Mouse (Mus musculus): ENCODE measurements around the gene Crispld2. TPM values are rescaled to one million over a fixed set of nuclear protein-coding genes. Genes with fewer than 3 reads are reported as not detected.

Gene Crispld2
- 4.1 and 8.9 TPM in 2 replicates for polyA plus RNA-seq (2012; rRNA removed)

GRCm38 (mm10) chr8:119992249-119992648, at the start of gene Crispld2:
Crispld2 (plus strand) TSS chr8:119992438.
- 1% methylated on average over 25 of the region's 25 CpGs for WGBS

GRCm38 (mm10) chr8:119943616-119944015, 48.6 kb upstream of the Crispld2 start:
- no peak for TF ChIP-seq CTCF (IDR thresholded peaks at IDR 0.05; ENCODE audit: extremely low read depth, insufficient read depth, insufficient read length, insufficient replicate concordance)
- no peak for TF ChIP-seq POLR2A (IDR thresholded peaks at IDR 0.05; ENCODE audit: low read depth, low read length)
- no peak for DNase-seq (ENCODE audit: low read depth in 1 of 2, low spot score in 2 of 2)
- H3K36me3 ChIP-seq (ENCODE audit: control insufficient read depth, insufficient read depth, low read length): peaks cover 26% of the 10 kb centered on the region

More at GRCm38 (mm10) chr8:119992249-119992648, at the start of gene Crispld2:
- Histone ChIP-seq H3K27ac (ENCODE audit: insufficient read depth, low read length) (no peak within 1 kb of the TSS), H3K36me3 (ENCODE audit: control insufficient read depth, insufficient read depth, low read length) (no peaks in the 10 kb centered on the region), H3K4me3 (ENCODE audit: extremely low read depth, insufficient read depth, insufficient read length) (no peak within 1 kb of the TSS), H3K4me1 (ENCODE audit: control insufficient read depth, insufficient read depth, insufficient read length) (no peaks in the 10 kb centered on the region), H3K27me3 (ENCODE audit: control insufficient read depth, insufficient read depth, low read length) (peaks cover 2% of the 10 kb centered on the region)
- no peak for TF ChIP-seq POLR2A (IDR thresholded peaks at IDR 0.05; ENCODE audit: low read depth, low read length)
- TF ChIP-seq CTCF (IDR thresholded peaks at IDR 0.05; ENCODE audit: extremely low read depth, insufficient read depth, insufficient read length, insufficient replicate concordance): no peak
- DNase-seq (ENCODE audit: low read depth in 1 of 2, low spot score in 2 of 2): peak in 1 of 2 experiments; percentile 26

GRCm38 (mm10) chr8:119944096-119944811, 48.0 kb upstream of the Crispld2 start:
- TF ChIP-seq CTCF (IDR thresholded peaks at IDR 0.05; ENCODE audit: extremely low read depth, insufficient read depth, insufficient read length, insufficient replicate concordance): peak; percentile 79; the same call in 1 of the 2 replicates
- no peak for TF ChIP-seq POLR2A (IDR thresholded peaks at IDR 0.05; ENCODE audit: low read depth, low read length)
- Histone ChIP-seq H3K4me3 (ENCODE audit: extremely low read depth, insufficient read depth, insufficient read length) (no peak overlapping the region), H3K27ac (ENCODE audit: insufficient read depth, low read length) (no peak overlapping the region), H3K36me3 (ENCODE audit: control insufficient read depth, insufficient read depth, low read length) (peaks cover 31% of the 10 kb centered on the region), H3K4me1 (ENCODE audit: control insufficient read depth, insufficient read depth, insufficient read length) (no peaks in the 10 kb centered on the region; the same call in none of the 2 replicates), H3K27me3 (ENCODE audit: control insufficient read depth, insufficient read depth, low read length) (no peaks in the 10 kb centered on the region)
- peak in 1 of 2 experiments; percentile 52 for DNase-seq (ENCODE audit: low read depth in 1 of 2, low spot score in 2 of 2)
- 74% methylated on average over 9 of the region's 9 CpGs for WGBS

More at GRCm38 (mm10) chr8:119943616-119944015, 48.6 kb upstream of the Crispld2 start:
- Histone ChIP-seq H3K27me3 (ENCODE audit: control insufficient read depth, insufficient read depth, low read length) (no peaks in the 10 kb centered on the region), H3K27ac (ENCODE audit: insufficient read depth, low read length) (no peak overlapping the region), H3K4me1 (ENCODE audit: control insufficient read depth, insufficient read depth, insufficient read length) (no peaks in the 10 kb centered on the region; the same call in none of the 2 replicates), H3K4me3 (ENCODE audit: extremely low read depth, insufficient read depth, insufficient read length) (no peak overlapping the region)
- WGBS: 96% methylated on average over 10 of the region's 10 CpGs

- H3K4me1 ChIP-seq (ENCODE audit: control insufficient read depth, insufficient read depth, insufficient read length): no peaks in the 10 kb centered on the region; the same call in none of the 2 replicates
- peaks cover 39% of the 10 kb centered on the region for H3K36me3 ChIP-seq (ENCODE audit: control insufficient read depth, insufficient read depth, low read length)
- WGBS: 84% methylated on average over 8 of the region's 8 CpGs
- no peak for TF ChIP-seq CTCF (IDR thresholded peaks at IDR 0.05; ENCODE audit: extremely low read depth, insufficient read depth, insufficient read length, insufficient replicate concordance)
- TF ChIP-seq POLR2A (IDR thresholded peaks at IDR 0.05; ENCODE audit: low read depth, low read length): no peak
- no peak overlapping the region for H3K27ac ChIP-seq (ENCODE audit: insufficient read depth, low read length)
- H3K27me3 ChIP-seq (ENCODE audit: control insufficient read depth, insufficient read depth, low read length): no peaks in the 10 kb centered on the region
- H3K4me3 ChIP-seq (ENCODE audit: extremely low read depth, insufficient read depth, insufficient read length): no peak overlapping the region
- DNase-seq (ENCODE audit: low read depth in 1 of 2, low spot score in 2 of 2): peak in 1 of 2 experiments; percentile 27
Observed at GRCm38 (mm10) chr8:119946326-119946865, 45.8 kb upstream of the Crispld2 start.

GRCm38 (mm10) chr8:119947653-119948052, 44.6 kb upstream of the Crispld2 start:
- 84% methylated on average over 19 of the region's 19 CpGs for WGBS
- TF ChIP-seq CTCF (IDR thresholded peaks at IDR 0.05; ENCODE audit: extremely low read depth, insufficient read depth, insufficient read length, insufficient replicate concordance): no peak
- no peak for TF ChIP-seq POLR2A (IDR thresholded peaks at IDR 0.05; ENCODE audit: low read depth, low read length)
- peaks cover 42% of the 10 kb centered on the region for H3K36me3 ChIP-seq (ENCODE audit: control insufficient read depth, insufficient read depth, low read length)

GRCm38 (mm10) chr8:119948340-119948739, 43.9 kb upstream of the Crispld2 start:
- H3K4me3 ChIP-seq (ENCODE audit: extremely low read depth, insufficient read depth, insufficient read length): no peak overlapping the region
- no peaks in the 10 kb centered on the region for H3K27me3 ChIP-seq (ENCODE audit: control insufficient read depth, insufficient read depth, low read length)
- 89% methylated on average over 15 of the region's 15 CpGs for WGBS
- TF ChIP-seq CTCF (IDR thresholded peaks at IDR 0.05; ENCODE audit: extremely low read depth, insufficient read depth, insufficient read length, insufficient replicate concordance) (no peak), POLR2A (IDR thresholded peaks at IDR 0.05; ENCODE audit: low read depth, low read length) (no peak)
- peaks cover 44% of the 10 kb centered on the region for H3K36me3 ChIP-seq (ENCODE audit: control insufficient read depth, insufficient read depth, low read length)
- no peak for DNase-seq (ENCODE audit: low read depth in 1 of 2, low spot score in 2 of 2)
- no peak overlapping the region for H3K27ac ChIP-seq (ENCODE audit: insufficient read depth, low read length)
- no peaks in the 10 kb centered on the region; the same call in none of the 2 replicates for H3K4me1 ChIP-seq (ENCODE audit: control insufficient read depth, insufficient read depth, insufficient read length)

More at GRCm38 (mm10) chr8:119947653-119948052, 44.6 kb upstream of the Crispld2 start:
- DNase-seq (ENCODE audit: low read depth in 1 of 2, low spot score in 2 of 2): no peak
- Histone ChIP-seq H3K4me3 (ENCODE audit: extremely low read depth, insufficient read depth, insufficient read length) (no peak overlapping the region), H3K27ac (ENCODE audit: insufficient read depth, low read length) (no peak overlapping the region), H3K4me1 (ENCODE audit: control insufficient read depth, insufficient read depth, insufficient read length) (no peaks in the 10 kb centered on the region; the same call in none of the 2 replicates), H3K27me3 (ENCODE audit: control insufficient read depth, insufficient read depth, low read length) (no peaks in the 10 kb centered on the region)
